Mouse (Mus musculus): ENCODE results near the gene Hspa12a. TPM values are rescaled to one million over a fixed set of nuclear protein-coding genes. Genes with fewer than 3 reads are reported as not detected.

Gene Hspa12a
- polyA plus RNA-seq, 1 experiment from 2014 or later, result 5.0 TPM

DNA sequence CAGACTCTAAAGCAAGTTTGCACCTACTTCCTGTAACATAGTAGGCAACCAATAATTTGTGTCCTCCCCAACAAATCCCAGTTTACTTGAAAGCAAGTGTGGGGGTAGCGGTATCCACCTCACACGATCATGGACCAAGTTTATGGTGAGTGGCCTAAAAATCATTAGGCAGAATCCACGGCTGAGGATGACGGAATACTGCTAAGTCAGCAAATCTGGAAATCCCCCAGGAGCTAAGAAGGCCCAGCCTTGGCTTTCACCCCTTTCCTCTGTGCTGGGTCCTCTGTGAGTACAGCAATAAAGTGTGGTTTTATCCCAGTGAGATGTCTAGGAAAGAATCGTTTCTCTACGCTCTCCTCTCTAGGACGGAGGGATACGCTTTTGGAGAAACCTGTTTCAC, 11.3 kb upstream of the Hspa12a start:
- no peak for ATAC-seq (ENCODE audit: low FRiP score, low read depth)
- H3K27me3 ChIP-seq, result peaks cover 35% of the 10 kb centered on the region
- no peak overlapping the region for H3K9ac ChIP-seq
- H3K27ac ChIP-seq, result no peak overlapping the region
- H3K36me3 ChIP-seq, result no peaks in the 10 kb centered on the region
- H3K4me1 ChIP-seq, result no peaks in the 10 kb centered on the region; the same call in 1 of the 2 replicates
- WGBS, result 80% methylated on average over 8 of the region's 8 CpGs
- no peak overlapping the region for H3K4me2 ChIP-seq (replicated peaks)
- no peak overlapping the region for H3K4me3 ChIP-seq
- no peaks in the 10 kb centered on the region for H3K9me3 ChIP-seq

DNA sequence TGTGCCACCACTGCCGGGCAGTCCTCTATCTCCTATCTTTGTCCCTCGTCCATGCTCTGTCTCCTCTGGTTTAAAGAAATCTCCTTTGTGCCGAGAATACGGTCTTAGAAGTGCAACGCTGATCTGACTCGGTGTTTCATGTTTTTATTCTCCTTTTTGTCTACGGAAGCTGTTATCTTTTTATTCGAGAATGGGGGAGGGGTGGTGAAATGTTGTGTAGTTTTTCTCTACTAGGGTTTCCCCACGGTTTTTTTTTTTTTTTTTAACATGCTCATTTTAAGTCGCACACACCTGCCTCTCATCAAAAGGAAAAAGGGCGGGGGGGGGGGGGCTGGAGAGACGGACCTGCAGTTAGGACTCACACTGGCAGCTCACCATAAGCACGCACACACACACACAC, 8.8 kb upstream of the Hspa12a start:
- H3K9ac ChIP-seq, result no peak overlapping the region
- H3K9me3 ChIP-seq, result no peaks in the 10 kb centered on the region
- H3K27ac ChIP-seq, result no peak overlapping the region
- no peak overlapping the region for H3K4me2 ChIP-seq (replicated peaks)
- peaks cover 35% of the 10 kb centered on the region for H3K27me3 ChIP-seq
- no peak overlapping the region for H3K4me3 ChIP-seq
- WGBS, result 65% methylated on average over 12 of the region's 13 CpGs
- no peaks in the 10 kb centered on the region; the same call in 1 of the 2 replicates for H3K4me1 ChIP-seq
- no peaks in the 10 kb centered on the region for H3K36me3 ChIP-seq
- no peak for ATAC-seq (ENCODE audit: low FRiP score, low read depth)

DNA sequence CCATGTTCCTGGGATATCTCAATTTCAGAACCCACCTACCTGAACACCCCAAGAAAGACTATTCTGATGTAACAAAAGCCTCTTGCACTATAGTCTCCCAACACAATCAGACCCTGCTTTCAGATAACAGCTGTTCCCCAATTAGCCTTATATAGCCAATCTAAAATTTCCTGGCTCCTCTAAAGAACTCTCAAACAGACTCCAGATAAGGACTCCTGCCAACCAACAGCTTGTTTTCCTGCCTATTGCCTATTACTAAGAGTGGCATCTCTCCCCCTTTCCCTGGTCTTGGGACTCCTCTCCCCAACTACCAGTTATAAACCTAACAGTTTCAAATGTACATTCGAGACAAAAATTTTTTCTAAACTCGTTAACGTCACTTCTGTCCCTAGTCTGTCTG, 8.1 kb upstream of the Hspa12a start:
- 66% methylated on average over 3 of the region's 3 CpGs for WGBS
- Histone ChIP-seq H3K9me3 (no peaks in the 10 kb centered on the region), H3K27ac (no peak overlapping the region), H3K36me3 (no peaks in the 10 kb centered on the region), H3K4me1 (no peaks in the 10 kb centered on the region; the same call in 1 of the 2 replicates), H3K4me3 (no peak overlapping the region), H3K27me3 (peaks cover 35% of the 10 kb centered on the region), H3K4me2 (replicated peaks) (no peak overlapping the region), H3K9ac (no peak overlapping the region)
- no peak for ATAC-seq (ENCODE audit: low FRiP score, low read depth)

DNA sequence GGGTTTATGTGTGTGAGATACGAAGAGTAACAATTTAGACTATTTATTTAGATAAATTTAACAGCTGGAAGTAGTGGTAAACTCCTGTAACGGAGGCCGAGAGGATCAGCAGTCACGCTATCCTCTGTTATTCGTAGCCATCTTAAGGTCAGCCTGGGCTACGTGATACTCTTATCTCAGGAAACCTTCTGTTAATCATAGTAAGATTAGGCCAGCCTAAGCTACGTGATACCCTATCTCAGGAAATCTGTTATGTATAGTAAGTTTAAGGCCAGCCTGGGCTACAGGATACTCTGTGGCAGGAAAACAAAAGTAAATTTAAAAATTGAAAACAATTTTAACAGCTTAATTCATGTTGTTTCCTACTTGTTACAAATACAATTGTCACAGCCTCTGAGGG, 2.5 kb upstream of the Hspa12a start:
- Histone ChIP-seq H3K4me1 (peaks cover 13% of the 10 kb centered on the region), H3K36me3 (no peaks in the 10 kb centered on the region), H3K9me3 (no peaks in the 10 kb centered on the region), H3K27me3 (peaks cover 6% of the 10 kb centered on the region; the same call in 1 of the 2 replicates), H3K4me3 (no peak overlapping the region), H3K27ac (no peak overlapping the region), H3K4me2 (replicated peaks) (no peak overlapping the region), H3K9ac (no peak overlapping the region)
- WGBS, result 86% methylated on average over 7 of the region's 7 CpGs
- no peak for ATAC-seq (ENCODE audit: low FRiP score, low read depth)

- Histone ChIP-seq H3K27ac (no peak overlapping the region), H3K9me3 (no peaks in the 10 kb centered on the region), H3K27me3 (peaks cover 53% of the 10 kb centered on the region), H3K36me3 (no peaks in the 10 kb centered on the region), H3K4me2 (replicated peaks) (no peak overlapping the region), H3K4me3 (no peak overlapping the region), H3K9ac (no peak overlapping the region), H3K4me1 (peaks cover 28% of the 10 kb centered on the region)
- ATAC-seq (ENCODE audit: low FRiP score, low read depth), result no peak
- 7% methylated on average over 4 of the region's 4 CpGs for WGBS
Measured at GRCm38 (mm10) chr19:58933062-58933461, 10.4 kb downstream of the Hspa12a start.

- H3K27ac ChIP-seq, result no peak overlapping the region
Measured at GRCm38 (mm10) chr19:58931081-58931800, 12.2 kb downstream of the Hspa12a start.

DNA sequence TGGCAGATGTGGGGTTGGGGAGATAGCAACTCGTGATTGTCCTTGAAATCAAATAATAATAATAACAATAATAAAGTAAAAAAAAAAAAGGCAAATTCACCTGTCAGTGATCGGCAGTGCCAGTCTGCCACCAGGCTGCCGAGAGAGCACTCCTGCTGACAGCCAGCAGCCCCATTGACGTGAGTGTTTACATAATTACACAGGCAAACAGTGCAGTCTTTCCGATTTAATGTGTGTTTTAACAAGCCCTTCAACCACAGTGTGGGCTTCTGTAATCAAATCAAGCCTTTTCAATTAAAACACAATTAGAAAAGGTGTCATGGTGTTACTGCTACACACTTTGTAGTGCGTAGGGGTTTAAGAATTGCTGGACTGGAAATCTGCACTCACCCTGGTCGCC, 24.3 kb downstream of the Hspa12a start:
- peaks cover 8% of the 10 kb centered on the region; the same call in 1 of the 2 replicates for H3K4me1 ChIP-seq
- H3K4me2 ChIP-seq (replicated peaks), result 0 out of 2 replicates have a peak overlapping the region, but pooled peaks have one; percentile 38
- H3K9ac ChIP-seq, result no peak overlapping the region
- no peak overlapping the region for H3K27ac ChIP-seq
- H3K27me3 ChIP-seq, result peaks cover 40% of the 10 kb centered on the region
- WGBS, result 10% methylated on average over 7 of the region's 7 CpGs
- no peaks in the 10 kb centered on the region for H3K36me3 ChIP-seq
- no peak for ATAC-seq (ENCODE audit: low FRiP score, low read depth)
- no peaks in the 10 kb centered on the region for H3K9me3 ChIP-seq
- no peak overlapping the region for H3K4me3 ChIP-seq

More at GRCm38 (mm10) chr19:58931081-58931800, 12.2 kb downstream of the Hspa12a start:
- peak overlapping the region; percentile 12; the same call in 1 of the 2 replicates for H3K4me2 ChIP-seq (replicated peaks)
- no peaks in the 10 kb centered on the region for H3K36me3 ChIP-seq
- H3K27me3 ChIP-seq, result peaks cover 55% of the 10 kb centered on the region
- ATAC-seq (ENCODE audit: low FRiP score, low read depth), result no peak
- H3K9me3 ChIP-seq, result no peaks in the 10 kb centered on the region
- no peak overlapping the region for H3K9ac ChIP-seq
- 25% methylated on average over 16 of the region's 16 CpGs for WGBS
- H3K4me3 ChIP-seq, result no peak overlapping the region
- peaks cover 21% of the 10 kb centered on the region for H3K4me1 ChIP-seq

- H3K4me1 ChIP-seq, result peaks cover 8% of the 10 kb centered on the region; the same call in 1 of the 2 replicates
- no peak for ATAC-seq (ENCODE audit: low FRiP score, low read depth)
- H3K4me2 ChIP-seq (replicated peaks), result peak overlapping the region; percentile 38; the same call in 1 of the 2 replicates
- no peaks in the 10 kb centered on the region for H3K36me3 ChIP-seq
- H3K9me3 ChIP-seq, result no peaks in the 10 kb centered on the region
- H3K27ac ChIP-seq, result no peak overlapping the region
- WGBS, result 8% methylated on average over 11 of the region's 11 CpGs
- no peak overlapping the region for H3K9ac ChIP-seq
- peak overlapping the region; percentile 12; the same call in 1 of the 2 replicates for H3K4me3 ChIP-seq
- H3K27me3 ChIP-seq, result peaks cover 42% of the 10 kb centered on the region
Measured at GRCm38 (mm10) chr19:58918597-58918996, 24.9 kb downstream of the Hspa12a start.

- H3K4me1 ChIP-seq, result no peaks in the 10 kb centered on the region
- H3K4me2 ChIP-seq (replicated peaks), result no peak overlapping the region
- H3K4me3 ChIP-seq, result no peak overlapping the region
- no peaks in the 10 kb centered on the region for H3K9me3 ChIP-seq
- ATAC-seq (ENCODE audit: low FRiP score, low read depth), result no peak
- 87% methylated on average over 6 of the region's 6 CpGs for WGBS
- no peak overlapping the region for H3K9ac ChIP-seq
- no peaks in the 10 kb centered on the region for H3K36me3 ChIP-seq
- peaks cover 35% of the 10 kb centered on the region for H3K27me3 ChIP-seq
- H3K27ac ChIP-seq, result no peak overlapping the region
Measured at GRCm38 (mm10) chr19:58913301-58913700, 30.2 kb downstream of the Hspa12a start.

DNA sequence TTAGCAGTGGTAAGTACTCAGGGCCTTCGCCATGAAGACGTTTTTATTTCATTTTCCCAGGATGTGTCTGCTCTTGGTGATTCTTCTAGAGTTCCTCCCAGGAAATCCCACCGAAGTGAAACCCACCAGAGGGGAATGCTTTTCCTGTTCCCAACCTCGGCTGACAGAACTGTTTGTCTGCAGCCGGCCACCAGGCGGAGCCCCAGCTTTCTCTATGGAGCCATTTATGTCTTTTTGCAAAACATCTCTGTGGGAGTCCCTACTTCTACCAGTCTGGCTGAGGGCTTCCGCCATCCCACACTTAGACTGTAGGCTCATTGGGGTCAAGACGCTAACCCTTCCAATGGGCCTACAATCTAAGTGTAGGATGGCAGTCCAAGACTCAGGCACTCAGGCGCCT, 32.1 kb downstream of the Hspa12a start:
- peak; percentile 59; the same call in 1 of the 2 replicates for ATAC-seq (ENCODE audit: low FRiP score, low read depth)
- no peaks in the 10 kb centered on the region for H3K9me3 ChIP-seq
- peak overlapping the region; percentile 46 for H3K4me3 ChIP-seq
- peak overlapping the region; percentile 67 for H3K4me2 ChIP-seq (replicated peaks)
- H3K27ac ChIP-seq, result no peak overlapping the region
- no peaks in the 10 kb centered on the region for H3K4me1 ChIP-seq
- peak overlapping the region; percentile 61; the same call in 1 of the 2 replicates for H3K9ac ChIP-seq
- H3K36me3 ChIP-seq, result no peaks in the 10 kb centered on the region
- 11% methylated on average over 9 of the region's 9 CpGs for WGBS
- H3K27me3 ChIP-seq, result peaks cover 25% of the 10 kb centered on the region

- Histone ChIP-seq H3K9me3 (no peaks in the 10 kb centered on the region), H3K27ac (no peak overlapping the region)
Measured at GRCm38 (mm10) chr19:58910941-58911368, 32.5 kb downstream of the Hspa12a start.

DNA sequence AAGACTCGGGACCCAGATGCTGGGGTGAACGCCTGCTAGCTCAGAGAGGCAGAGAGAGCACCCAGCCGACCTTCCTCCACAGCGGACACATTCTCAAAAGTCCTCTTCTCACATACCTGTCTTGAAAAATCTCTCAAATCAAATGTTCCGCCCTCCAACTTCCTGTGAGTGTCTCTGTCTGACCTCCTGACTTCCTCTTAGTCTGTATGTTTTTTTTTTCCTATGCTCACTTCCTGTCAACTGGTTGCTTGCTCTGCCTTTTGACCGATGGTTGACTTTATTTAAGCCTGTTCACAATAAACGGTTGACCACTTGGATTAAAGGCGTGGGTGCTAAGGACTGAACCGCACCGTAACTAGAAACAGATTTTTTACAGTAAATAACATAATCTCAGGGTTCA, 35.4 kb downstream of the Hspa12a start:
- peaks cover 26% of the 10 kb centered on the region for H3K27me3 ChIP-seq
- H3K27ac ChIP-seq, result no peak overlapping the region
- H3K4me2 ChIP-seq (replicated peaks), result no peak overlapping the region
- WGBS, result 74% methylated on average over 10 of the region's 10 CpGs
- H3K36me3 ChIP-seq, result no peaks in the 10 kb centered on the region
- no peaks in the 10 kb centered on the region for H3K9me3 ChIP-seq
- H3K4me1 ChIP-seq, result peaks cover 4% of the 10 kb centered on the region; the same call in 1 of the 2 replicates
- H3K4me3 ChIP-seq, result no peak overlapping the region
- ATAC-seq (ENCODE audit: low FRiP score, low read depth), result no peak
- no peak overlapping the region for H3K9ac ChIP-seq

More at GRCm38 (mm10) chr19:58910941-58911368, 32.5 kb downstream of the Hspa12a start:
- Histone ChIP-seq H3K4me3 (peak overlapping the region; percentile 46), H3K4me2 (replicated peaks) (peak overlapping the region; percentile 67), H3K36me3 (no peaks in the 10 kb centered on the region), H3K27me3 (peaks cover 25% of the 10 kb centered on the region), H3K4me1 (no peaks in the 10 kb centered on the region), H3K9ac (peak overlapping the region; percentile 61; the same call in 1 of the 2 replicates)
- ATAC-seq (ENCODE audit: low FRiP score, low read depth), result peak; percentile 61; the same call in 1 of the 2 replicates
- 2% methylated on average over 11 of the region's 11 CpGs for WGBS

Data from limb, embryonic 13.5 days (tissue).